9 mouse cellular contexts compared by ENCODE assay signal in genomic region chr2:31653971-31654853, GRCm38 (mm10). TPM values are rescaled to one million over a fixed set of nuclear protein-coding genes. Genes with fewer than 3 reads are reported as not detected.
DNase-seq lines count a peak whose midpoint lies in the region; ATAC-seq and TF ChIP-seq lines count a peak whose summit lies in the region.
"Had no signal": no experiment of that assay in that cellular context is flagged by ENCODE, and none has a peak within 500 bp of the region (broad histone marks: within the 10 kb centered on the region; RNA-seq: fewer than 3 reads in every experiment).

No protein-coding gene starts in this region.

- peak overlapping the region; percentile 72 for H3K9ac ChIP-seq in heart, embryonic 13.5 days
- H3K9ac ChIP-seq in forebrain, embryonic 16.5 days (replicated peaks; ENCODE audit: low read depth, low read length), result peak overlapping the region; percentile 51
- H3K9ac ChIP-seq in stomach, embryonic 15.5 days, result no peak overlapping the region

- H3K27me3 ChIP-seq in heart, embryonic 13.5 days (replicated peaks), result peaks cover 97% of the 10 kb centered on the region
- H3K27me3 ChIP-seq in forebrain, embryonic 16.5 days (replicated peaks; ENCODE audit: control insufficient read depth, insufficient read depth, low read length), result peaks cover 66% of the 10 kb centered on the region
- peaks cover 72% of the 10 kb centered on the region for H3K27me3 ChIP-seq in stomach, embryonic 15.5 days (replicated peaks)

- TF ChIP-seq CTCF in brain, embryonic 14.5 days (IDR thresholded peaks at IDR 0.05; ENCODE audit: borderline replicate concordance, extremely low read depth, insufficient read depth, insufficient read length), result no peak

- under 1% methylated on average over 108 of the region's 109 CpGs for WGBS in heart, embryonic 13.5 days
- WGBS in forebrain, embryonic 16.5 days, result under 1% methylated on average over 93 of the region's 109 CpGs
- WGBS in stomach, embryonic 15.5 days, result under 1% methylated on average over 105 of the region's 109 CpGs

- no peaks in the 10 kb centered on the region for H3K36me3 ChIP-seq in heart, embryonic 13.5 days
- no peaks in the 10 kb centered on the region for H3K36me3 ChIP-seq in forebrain, embryonic 16.5 days (ENCODE audit: control insufficient read depth, insufficient read depth)
- H3K36me3 ChIP-seq in stomach, embryonic 15.5 days, result no peaks in the 10 kb centered on the region

- intact Hi-C loops in heart, postnatal 25 days (cut with DNase I), result no loop called here

- H3K9me3 ChIP-seq in heart, embryonic 13.5 days, result no peaks in the 10 kb centered on the region
- H3K9me3 ChIP-seq in forebrain, embryonic 16.5 days (ENCODE audit: control insufficient read depth, low read length), result no peaks in the 10 kb centered on the region
- H3K9me3 ChIP-seq in stomach, embryonic 15.5 days, result no peaks in the 10 kb centered on the region

- TF ChIP-seq POLR2A in brain, embryonic 14.5 days (IDR thresholded peaks at IDR 0.05; ENCODE audit: borderline replicate concordance, extremely low read depth, insufficient read depth, insufficient read length, poor library complexity, severe bottlenecking), result no peak

- peak overlapping the region; percentile 99 for H3K4me2 ChIP-seq in heart, embryonic 13.5 days
- H3K4me2 ChIP-seq in forebrain, embryonic 16.5 days (ENCODE audit: low read length), result peak overlapping the region; percentile 82
- peak overlapping the region; percentile 99 for H3K4me2 ChIP-seq in stomach, embryonic 15.5 days

- no peak overlapping the region for H3K27ac ChIP-seq in heart, embryonic 13.5 days (replicated peaks)
- no peak overlapping the region for H3K27ac ChIP-seq in forebrain, embryonic 16.5 days (ENCODE audit: low read length)
- H3K27ac ChIP-seq in stomach, embryonic 15.5 days, result no peak overlapping the region

- H3K4me1 ChIP-seq in heart, embryonic 13.5 days, result peaks cover 20% of the 10 kb centered on the region
- H3K4me1 ChIP-seq in forebrain, embryonic 16.5 days (replicated peaks; ENCODE audit: control insufficient read depth, insufficient read depth, low read length), result peaks cover 10% of the 10 kb centered on the region
- peaks cover 11% of the 10 kb centered on the region; the same call in 1 of the 2 replicates for H3K4me1 ChIP-seq in stomach, embryonic 15.5 days

- ATAC-seq in heart, embryonic 13.5 days (ENCODE audit: extremely low read depth, insufficient number of reproducible peaks, low FRiP score, low TSS enrichment), result no peak
- ATAC-seq in forebrain, embryonic 16.5 days, result peak; percentile 87
- ATAC-seq in megakaryocyte progenitor cell, adult 5-6 weeks (replicated peaks; ENCODE audit: poor library complexity), result 0 out of 2 replicates have a peak, but pooled peaks have one; percentile 14
- no peak for ATAC-seq in stomach, embryonic 15.5 days (ENCODE audit: insufficient read depth, low FRiP score, low read depth)

- H3K4me3 ChIP-seq in heart, embryonic 13.5 days, result peak overlapping the region; percentile 67
- peak overlapping the region; percentile 57 for H3K4me3 ChIP-seq in forebrain, embryonic 16.5 days (replicated peaks; ENCODE audit: low read length)
- peak overlapping the region; percentile 52 for H3K4me3 ChIP-seq in stomach, embryonic 15.5 days (replicated peaks)
- H3K4me3 ChIP-seq: myocyte had no signal

- DNase-seq in heart, postnatal 25 days (ENCODE audit: low spot score), result no peak
- DNase-seq in brain, embryonic 14.5 days (ENCODE audit: low read depth), result peak; percentile 83
- peak; percentile 57 to 65 for DNase-seq in layer of hippocampus, adult 8-10 months (ENCODE audit: low spot score in 2 of 2)
- no peak for DNase-seq in MN1 (ENCODE audit: low spot score)

RNA-seq across cellular contexts. Expression of gene Prdm12, which starts 14.4 kb away (rescaled TPM):
- not detected in 2 replicates for polyA plus RNA-seq in heart, embryonic 13.5 days (2015; fragmentation: Nextera tagmentation; extraction: Ambion mirVana)
- not detected for total RNA-seq in heart, postnatal 25 days (2021)
- polyA plus RNA-seq in brain, embryonic 14.5 days (2012; rRNA removed), result 6.3 and 7.9 TPM in 2 replicates
- polyA plus RNA-seq in forebrain, embryonic 16.5 days (2015; fragmentation: Nextera tagmentation; extraction: Ambion mirVana), result 0.98 and 2.5 TPM in 2 replicates
- under 1 TPM in 2 of 4 experiments, not detected in 2; 0.14 to 0.37 TPM for total RNA-seq in layer of hippocampus, adult 8-10 months (2022)
- total RNA-seq in megakaryocyte progenitor cell, adult 5-6 weeks (2015), result not detected in 2 replicates
- total RNA-seq in megakaryocyte progenitor cell, adult 5-6 weeks (2017), result not detected in 2 replicates
- polyA plus RNA-seq in stomach, embryonic 15.5 days (2015; fragmentation: Nextera tagmentation; extraction: Ambion mirVana), result not detected in 2 replicates
- polyA plus RNA-seq: myocyte had no signal

RNA-seq across cellular contexts. Expression of gene Exosc2, which starts 16.3 kb away (rescaled TPM):
- polyA plus RNA-seq in heart, embryonic 13.5 days (2015; fragmentation: Nextera tagmentation; extraction: Ambion mirVana), result 41.3 and 43.9 TPM in 2 replicates
- 1 to 10 TPM; 8.3 to 9.6 TPM for total RNA-seq in heart, postnatal 25 days (2021)
- 36.6 and 39.7 TPM in 2 replicates for polyA plus RNA-seq in brain, embryonic 14.5 days (2012; rRNA removed)
- polyA plus RNA-seq in forebrain, embryonic 16.5 days (2015; fragmentation: Nextera tagmentation; extraction: Ambion mirVana), result 42.3 and 44.0 TPM in 2 replicates
- total RNA-seq in layer of hippocampus, adult 8-10 months (2022), result 10 to 100 TPM; 22.7 to 25.3 (median 23.5) TPM
- 46.7 and 48.2 TPM in 2 replicates for total RNA-seq in megakaryocyte progenitor cell, adult 5-6 weeks (2015)
- total RNA-seq in megakaryocyte progenitor cell, adult 5-6 weeks (2017), result 74.1 and 74.6 TPM in 2 replicates
- 59.9 and 60.5 TPM in 2 replicates for polyA plus RNA-seq in stomach, embryonic 15.5 days (2015; fragmentation: Nextera tagmentation; extraction: Ambion mirVana)

RNA-seq across cellular contexts. Expression of gene Abl1, which starts 34.0 kb away (rescaled TPM):
- 25.2 and 27.9 TPM in 2 replicates for polyA plus RNA-seq in heart, embryonic 13.5 days (2015; fragmentation: Nextera tagmentation; extraction: Ambion mirVana)
- total RNA-seq in heart, postnatal 25 days (2021), result 10 to 100 TPM; 29.8 to 35.0 TPM
- 61.4 and 68.6 TPM in 2 replicates for polyA plus RNA-seq in brain, embryonic 14.5 days (2012; rRNA removed)
- polyA plus RNA-seq in forebrain, embryonic 16.5 days (2015; fragmentation: Nextera tagmentation; extraction: Ambion mirVana), result 23.5 and 23.8 TPM in 2 replicates
- 10 to 100 TPM; 45.2 to 52.9 (median 46.9) TPM for total RNA-seq in layer of hippocampus, adult 8-10 months (2022)
- 25.1 and 32.6 TPM in 2 replicates for total RNA-seq in megakaryocyte progenitor cell, adult 5-6 weeks (2015)
- 20.0 and 24.3 TPM in 2 replicates for total RNA-seq in megakaryocyte progenitor cell, adult 5-6 weeks (2017)
- 30.2 and 34.5 TPM in 2 replicates for polyA plus RNA-seq in stomach, embryonic 15.5 days (2015; fragmentation: Nextera tagmentation; extraction: Ambion mirVana)

Comparison
In these comparisons a context has a peak if more than half of its experiments do, and no peak if none do; other contexts are left out.
1. ATAC-seq: peak in forebrain, embryonic 16.5 days (single experiment) and megakaryocyte progenitor cell, adult 5-6 weeks (single experiment); none in heart, embryonic 13.5 days (single experiment) and stomach, embryonic 15.5 days (single experiment).
2. DNase-seq: peak in brain, embryonic 14.5 days (single experiment) and layer of hippocampus, adult 8-10 months (2 of 2); none in heart, postnatal 25 days (single experiment) and MN1 (single experiment).
3. Peak in every context shown above with its lines, with median percentiles within 50 percentile points of each other: H3K4me2 ChIP-seq and H3K4me3 ChIP-seq.